Mouse (Mus musculus) lung, adult 2 months (tissue): ENCODE measurements at regions not wholly inside any gene's neighbourhood (a gene's known extent, or its start where the extent isn't known, plus 50 kb on each side); places are given as distances from the start of the nearest gene placed in this dataset.

ENCODE experiments used
- DNase-seq: peaks from one replicate; pipeline ENCODE4 v3.0.0; 2022
- H3K4me1 ChIP-seq: fragments of 200-500 bp; 2 replicates; pipeline ENCODE4 v1.6.1; 2011; ENCODE audit warnings: low read length; ENCODE audit not compliant: control insufficient read depth, insufficient read depth
- H3K4me3 ChIP-seq: fragments of 200-500 bp; replicated peaks from 2 replicates; pipeline ENCODE3; 2011; ENCODE audit warnings: low read depth, mild to moderate bottlenecking, control low read depth, low read length; ENCODE audit errors: extremely low read depth
- CTCF ChIP-seq: fragments of 200-500 bp; IDR thresholded peaks from 2 replicates; pipeline ENCODE4 v1.5.1; 2011; ENCODE audit warnings: mild to moderate bottlenecking, low read length, control low read depth; ENCODE audit not compliant: insufficient read depth
- POLR2A ChIP-seq: fragments of 200-500 bp; IDR thresholded peaks from 2 replicates; pipeline ENCODE4 v1.6.1; 2011; ENCODE audit warnings: low read depth, mild to moderate bottlenecking, control low read depth, low read length, borderline replicate concordance; ENCODE audit errors: extremely low read depth
- WGBS: fragments of 180-500 bp; shearing (Covaris S2); methylation state at CpG from one replicate; pipeline ENCODE4 v1.1.7; 2018; 5-methylcytosine and 5-hydroxymethylcytosine counted together

DNA sequence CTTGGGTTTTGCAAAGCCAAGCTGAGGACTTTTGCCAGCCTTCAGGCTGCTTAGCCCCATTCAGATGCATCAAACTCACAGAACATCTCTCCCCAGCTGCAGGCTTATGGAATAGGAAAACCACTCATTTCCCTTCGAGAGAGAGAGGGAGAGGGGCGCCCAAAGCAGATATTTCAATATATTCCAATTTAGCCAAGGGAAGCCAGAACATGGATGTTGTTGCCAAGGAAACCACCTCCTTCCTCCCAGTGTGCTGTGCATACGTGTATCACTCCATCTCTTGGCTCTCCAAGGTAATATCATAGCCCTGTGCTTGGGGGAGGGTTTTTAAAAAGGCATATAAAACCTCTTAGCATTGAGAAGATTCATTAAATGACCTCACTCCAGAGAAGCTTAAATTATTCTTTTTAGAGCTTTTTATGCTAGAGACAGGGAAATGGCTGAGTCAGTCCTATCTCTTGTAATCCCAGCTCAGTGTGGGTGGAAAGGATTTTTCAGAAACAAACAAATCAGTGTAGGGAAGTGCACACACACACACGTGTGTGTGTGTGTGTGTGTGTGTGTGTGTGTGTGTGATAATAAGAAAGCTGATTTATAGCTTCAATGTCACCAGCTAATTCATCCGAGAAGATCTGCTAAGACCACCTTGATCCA is 245.1 kb downstream of the Rps24 start:
- DNase-seq, result no peak
- TF ChIP-seq POLR2A (no peak), CTCF (no peak)
- peaks cover 2% of the 10 kb centered on the region; the same call in 1 of the 2 replicates for H3K4me1 ChIP-seq
- H3K4me3 ChIP-seq, result no peak overlapping the region
- WGBS, result 63% methylated on average over 5 of the region's 5 CpGs

DNA sequence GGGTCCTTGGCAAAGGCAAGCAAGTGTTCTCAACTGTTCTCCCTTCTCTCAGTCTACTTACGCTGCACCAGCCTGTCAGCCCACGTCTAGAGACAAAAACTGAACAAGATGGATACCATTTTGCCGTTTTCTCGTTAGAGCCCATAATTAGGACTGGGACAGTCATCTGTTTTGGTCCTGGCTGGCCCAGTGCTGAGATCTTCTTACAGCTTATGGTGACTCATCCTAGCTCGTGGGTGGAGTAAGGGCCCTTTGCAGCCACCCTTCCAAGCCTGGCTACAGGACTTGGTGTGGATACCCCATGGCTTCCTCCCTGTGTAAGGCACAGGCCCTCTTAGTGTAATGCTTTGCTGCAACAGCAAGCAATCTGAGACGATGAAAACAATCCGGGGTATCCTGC is 246.4 kb downstream of the Rps24 start:
- H3K4me1 ChIP-seq, result peaks cover 2% of the 10 kb centered on the region; the same call in 1 of the 2 replicates
- 77% methylated on average over 7 of the region's 7 CpGs for WGBS
- no peak overlapping the region for H3K4me3 ChIP-seq
- no peak for DNase-seq
- TF ChIP-seq POLR2A (no peak), CTCF (no peak)

DNA sequence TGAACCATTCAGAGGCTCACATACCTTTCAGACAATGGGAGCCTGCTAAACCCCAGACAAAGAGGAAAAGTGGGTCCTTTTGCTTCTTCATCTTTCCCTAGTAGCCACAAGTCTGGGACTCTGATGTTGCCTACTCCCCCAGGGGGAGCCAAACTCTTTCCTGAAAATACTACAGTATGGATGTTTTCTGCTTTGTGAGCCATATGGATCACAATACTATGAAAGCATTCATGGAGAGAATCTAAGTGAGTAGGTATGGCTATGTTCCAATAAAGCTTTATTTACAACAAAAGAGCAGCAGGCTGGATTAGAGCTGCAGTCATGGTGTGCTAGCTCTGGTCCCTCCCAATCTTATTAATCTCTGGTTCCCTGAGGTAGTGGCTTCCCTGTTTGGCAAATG is 251.9 kb downstream of the Rps24 start:
- TF ChIP-seq CTCF, result no peak
- no peak for TF ChIP-seq POLR2A
- no peak for DNase-seq
- Histone ChIP-seq H3K4me3 (no peak overlapping the region), H3K4me1 (peaks cover 2% of the 10 kb centered on the region; the same call in 1 of the 2 replicates)

DNA sequence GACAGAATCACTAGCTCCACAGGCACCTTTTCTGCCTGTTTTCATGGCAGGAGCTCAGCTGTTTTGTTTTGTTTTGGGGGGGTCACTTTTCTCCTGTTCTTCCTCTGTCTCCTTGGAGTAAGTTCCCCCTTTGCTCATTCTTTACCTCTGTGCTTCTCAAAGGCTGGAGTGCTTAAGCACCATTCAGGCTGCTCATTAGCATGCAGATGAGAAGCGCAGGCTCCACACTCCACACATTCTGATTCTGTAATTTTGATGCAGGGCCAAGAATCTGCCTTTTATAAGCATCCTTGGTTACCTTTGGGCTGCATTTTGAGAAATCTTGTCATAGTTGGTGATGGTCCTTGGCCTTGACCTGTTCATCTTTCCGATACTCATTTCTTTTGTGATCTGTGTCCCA is 257.5 kb downstream of the Rps24 start:
- H3K4me3 ChIP-seq, result no peak overlapping the region
- DNase-seq, result no peak
- 90% methylated on average over 2 of the region's 2 CpGs for WGBS
- no peak for TF ChIP-seq CTCF
- TF ChIP-seq POLR2A, result no peak
- H3K4me1 ChIP-seq, result peaks cover 25% of the 10 kb centered on the region

DNA sequence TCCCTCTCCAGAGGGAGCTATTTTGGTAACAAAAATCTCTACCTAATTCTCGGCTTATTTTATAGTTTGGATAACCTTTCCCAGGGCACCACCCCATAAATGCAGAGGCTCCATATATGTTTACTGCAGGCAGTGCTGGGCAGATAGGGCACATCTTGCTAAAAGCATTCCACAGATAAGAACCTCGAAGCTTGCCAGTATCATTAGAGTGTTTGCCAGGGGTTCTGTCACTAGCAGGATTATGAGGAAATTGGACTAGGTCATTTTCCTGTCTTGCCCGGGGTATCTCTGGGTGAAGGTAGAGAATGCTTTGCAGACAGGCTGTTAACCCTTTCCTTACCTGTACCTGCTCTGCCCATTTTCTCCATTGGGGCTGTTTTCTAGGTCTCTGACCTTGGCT is 258.8 kb downstream of the Rps24 start:
- no peak for TF ChIP-seq POLR2A
- no peak for TF ChIP-seq CTCF
- DNase-seq, result no peak
- 6% methylated on average over 3 of the region's 3 CpGs for WGBS

DNA sequence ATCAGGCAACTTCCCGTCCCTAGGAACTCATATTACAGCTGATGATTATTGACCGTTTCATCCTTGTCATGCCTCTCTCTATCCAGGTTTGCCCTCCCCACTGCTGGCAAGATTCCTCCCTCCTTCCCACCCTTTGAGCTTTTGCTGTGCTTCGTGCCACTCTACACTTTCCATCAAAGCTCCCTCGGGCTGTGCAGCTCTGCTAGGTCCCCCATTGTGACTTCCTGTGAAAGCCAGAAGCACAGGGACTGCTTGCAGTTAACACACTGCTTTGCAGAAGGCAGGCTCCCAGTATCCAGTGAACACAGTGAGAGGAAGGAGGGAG is 260.5 kb downstream of the Rps24 start:
- 27% methylated on average over 4 of the region's 4 CpGs for WGBS
- TF ChIP-seq POLR2A (no peak), CTCF (no peak)
- no peak for DNase-seq
- H3K4me1 ChIP-seq, result peaks cover 25% of the 10 kb centered on the region
- H3K4me3 ChIP-seq, result no peak overlapping the region

More for the DNA sequence above, 258.8 kb downstream of the Rps24 start:
- Histone ChIP-seq H3K4me1 (peaks cover 25% of the 10 kb centered on the region), H3K4me3 (no peak overlapping the region)

DNA sequence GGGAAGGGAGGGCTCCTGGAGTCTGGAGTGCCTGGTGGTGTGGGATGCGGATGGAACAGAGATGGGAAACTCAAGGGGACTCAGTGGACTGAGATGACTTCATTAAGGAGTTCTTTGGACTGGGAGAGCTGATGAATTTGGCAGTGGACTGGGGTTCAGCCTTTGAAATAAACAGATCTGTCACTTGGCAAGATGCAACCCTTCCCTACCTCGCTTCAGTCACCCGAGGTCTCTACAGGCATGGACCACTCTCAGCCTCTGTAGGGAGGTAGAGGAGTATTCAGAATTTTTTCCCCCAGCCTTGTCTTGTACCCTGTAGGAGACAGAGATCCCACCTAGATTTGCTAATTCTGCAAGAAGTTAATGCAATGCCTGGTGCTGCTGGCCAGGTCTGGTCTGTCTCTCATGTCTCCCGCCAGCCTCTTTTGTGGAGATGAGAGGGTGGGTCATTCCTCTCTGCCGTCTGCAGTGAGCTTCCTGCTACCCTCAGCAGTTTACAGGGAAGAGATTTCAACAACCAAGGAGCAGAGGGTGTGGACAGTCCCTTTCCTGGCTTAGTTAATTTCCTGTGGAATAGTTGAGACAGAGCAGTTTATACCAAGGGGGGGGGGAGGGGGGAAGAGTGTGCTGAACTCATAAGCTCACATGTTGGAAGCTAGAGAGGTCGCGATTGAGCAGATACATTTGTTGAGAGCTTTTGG is 261.0 kb downstream of the Rps24 start:
- DNase-seq, result peak; percentile 26
- peaks cover 25% of the 10 kb centered on the region for H3K4me1 ChIP-seq
- 21% methylated on average over 7 of the region's 7 CpGs for WGBS
- H3K4me3 ChIP-seq, result no peak overlapping the region
- no peak for TF ChIP-seq CTCF
- TF ChIP-seq POLR2A, result 0 out of 2 replicates have a peak, but pooled peaks have one; percentile 6

DNA sequence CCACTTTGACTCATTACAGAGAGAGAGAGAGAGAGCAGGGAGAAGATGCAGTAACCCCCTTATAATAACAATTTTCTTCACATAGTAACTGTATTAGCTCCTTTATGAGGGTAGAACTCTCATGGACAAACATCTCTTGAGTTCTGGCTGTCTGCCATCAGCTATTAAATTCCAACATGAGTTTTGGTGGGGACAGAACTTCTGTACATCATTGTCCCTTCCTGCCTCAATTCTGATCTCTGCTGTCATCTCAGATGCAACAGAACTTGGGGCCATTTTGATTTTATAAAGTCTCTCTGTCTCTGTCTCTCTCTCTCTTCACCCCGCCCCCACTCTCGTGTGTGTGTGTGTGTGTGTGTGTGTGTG is 261.6 kb downstream of the Rps24 start:
- Histone ChIP-seq H3K4me1 (peaks cover 25% of the 10 kb centered on the region), H3K4me3 (no peak overlapping the region)
- no peak for DNase-seq
- WGBS, result 58% methylated on average over 2 of the region's 2 CpGs
- no peak for TF ChIP-seq CTCF
- TF ChIP-seq POLR2A, result no peak

DNA sequence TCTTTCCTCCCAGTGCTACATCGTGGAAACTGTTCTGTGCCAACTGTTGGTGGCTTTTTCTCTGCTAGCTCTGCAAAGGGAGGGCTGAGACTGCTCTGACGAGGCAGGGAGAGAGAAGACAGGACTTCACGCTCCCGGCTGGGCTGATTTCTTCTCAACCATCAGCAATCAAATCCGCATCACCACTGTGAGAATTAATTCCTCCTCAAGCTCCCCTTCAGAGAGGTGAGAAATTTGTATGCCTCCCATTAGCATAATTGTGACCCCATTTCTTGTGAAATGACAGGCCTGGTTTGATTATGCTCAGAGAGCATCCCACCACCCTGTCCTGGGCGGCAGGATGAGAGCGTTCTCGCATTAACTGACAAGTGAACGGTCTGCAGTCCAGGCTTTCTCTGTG is 262.4 kb downstream of the Rps24 start:
- 78% methylated on average over 9 of the region's 9 CpGs for WGBS
- Histone ChIP-seq H3K4me1 (peaks cover 25% of the 10 kb centered on the region), H3K4me3 (no peak overlapping the region)
- TF ChIP-seq CTCF (no peak), POLR2A (no peak)
- DNase-seq, result no peak

DNA sequence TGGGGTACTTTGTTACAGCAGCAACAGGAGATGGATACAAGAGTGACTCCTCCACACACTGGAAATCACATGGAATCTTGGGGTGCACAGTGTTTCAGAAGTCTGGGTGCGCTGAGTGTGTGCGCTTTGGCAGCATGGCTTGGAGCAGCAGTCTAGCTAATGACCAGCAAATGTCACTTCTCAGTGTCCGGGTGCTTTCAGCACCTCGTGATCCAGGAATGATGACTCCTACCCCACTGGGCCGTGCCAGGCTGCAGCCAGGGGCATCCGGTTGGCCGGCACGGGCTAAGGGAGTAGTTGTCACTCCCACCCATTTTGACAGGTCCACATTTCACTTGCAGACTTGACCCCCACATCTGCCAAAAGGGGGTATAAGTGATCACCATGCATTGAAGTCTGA is 264.3 kb downstream of the Rps24 start:
- TF ChIP-seq CTCF (no peak), POLR2A (no peak)
- 86% methylated on average over 8 of the region's 8 CpGs for WGBS
- H3K4me1 ChIP-seq, result peaks cover 16% of the 10 kb centered on the region
- DNase-seq, result no peak
- H3K4me3 ChIP-seq, result no peak overlapping the region
